Mouse (Mus musculus) induced T-regulatory cell, adult 2 months (primary cell): ENCODE results near the gene Gstm4.
"Not testable (repeated sequence)": the region's sequence is repeated elsewhere in the genome, so short reads cannot be mapped to it uniquely, and the experiment has no call there.

Source experiments
- DNase-seq: peaks from one replicate; pipeline ENCODE4 v3.0.0-alpha.2; 2012; ENCODE audit warnings: low read depth

Gene Gstm4

DNA sequence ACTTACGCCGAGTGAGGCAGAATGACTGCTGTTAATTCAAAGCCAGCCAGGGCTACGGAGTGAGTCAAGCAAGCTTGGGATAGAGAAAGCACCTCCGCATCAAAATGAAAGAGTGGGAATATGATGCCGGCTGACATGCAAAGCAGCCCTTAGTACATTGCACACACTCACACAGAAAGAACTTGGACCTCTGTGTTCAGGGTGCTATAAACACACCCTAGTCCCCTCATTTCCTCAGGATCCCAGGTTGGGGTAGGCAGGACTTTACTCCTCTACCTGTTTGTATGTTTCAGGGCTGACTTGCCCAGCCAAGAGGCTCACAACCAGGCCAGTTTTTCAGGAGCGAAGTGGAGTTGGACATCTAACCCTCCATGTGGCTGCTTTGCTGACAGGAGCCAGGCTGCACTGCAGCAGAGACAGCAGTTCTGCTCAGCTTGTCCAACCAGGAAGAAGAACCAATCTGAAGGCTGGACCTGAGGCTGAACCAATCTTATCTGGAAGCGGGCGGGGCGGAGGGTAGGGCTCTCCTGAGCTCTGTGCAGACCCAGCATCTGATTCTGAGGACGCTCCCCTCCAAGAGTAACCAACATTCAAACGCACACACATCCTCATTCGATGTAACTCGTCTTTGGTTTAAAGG is 24.7 kb upstream of the Gstm4 start:
- no peak for DNase-seq

- no peak for DNase-seq
Observed at GRCm38 (mm10) chr3:108068826-108069225, 24.1 kb upstream of the Gstm4 start.

- DNase-seq = no peak
Observed at GRCm38 (mm10) chr3:108067370-108067934, 22.8 kb upstream of the Gstm4 start.

DNA sequence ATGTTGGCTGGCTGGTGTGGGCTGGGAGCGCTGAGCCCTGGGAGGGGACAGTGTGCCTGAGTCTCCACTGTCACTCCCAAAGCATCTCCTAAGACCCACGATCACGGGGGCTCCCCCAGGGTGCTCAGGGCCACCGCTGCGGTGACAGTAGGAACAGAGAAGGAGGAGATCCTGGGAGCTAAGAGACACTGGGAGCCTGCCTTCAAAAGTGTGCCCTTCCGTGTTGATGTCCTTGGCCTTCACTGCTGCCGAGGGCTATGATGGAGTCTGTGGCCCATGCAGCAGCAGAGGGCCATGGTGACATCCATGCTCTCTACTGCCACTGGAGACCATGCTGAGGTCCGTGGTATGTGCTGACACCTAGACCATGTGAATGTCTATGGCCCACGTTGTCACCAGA is 20.9 kb upstream of the Gstm4 start:
- DNase-seq = no peak

DNA sequence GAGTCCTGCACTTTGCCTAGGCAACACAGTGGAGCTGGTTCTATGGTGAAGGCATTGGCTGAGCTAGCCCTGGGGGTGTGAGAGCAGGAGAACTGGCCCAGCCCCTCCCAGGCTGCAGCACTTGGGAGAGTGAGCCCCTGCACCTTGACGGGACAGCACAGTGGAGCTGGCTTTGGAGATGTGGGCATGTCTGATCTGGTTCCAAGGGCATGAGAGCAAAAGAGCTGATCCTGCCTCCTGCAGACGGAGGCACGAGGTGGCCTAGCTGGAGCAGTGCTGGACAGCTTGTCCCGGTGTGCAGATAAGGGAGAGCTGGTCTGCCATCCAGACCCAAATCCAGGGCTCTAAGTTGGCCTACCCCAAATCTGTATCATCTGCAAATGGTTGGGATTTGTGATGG is 20.0 kb upstream of the Gstm4 start:
- DNase-seq = no peak

GRCm38 (mm10) chr3:108062648-108063047 is 18.0 kb upstream of the Gstm4 start:
- no peak for DNase-seq

DNA sequence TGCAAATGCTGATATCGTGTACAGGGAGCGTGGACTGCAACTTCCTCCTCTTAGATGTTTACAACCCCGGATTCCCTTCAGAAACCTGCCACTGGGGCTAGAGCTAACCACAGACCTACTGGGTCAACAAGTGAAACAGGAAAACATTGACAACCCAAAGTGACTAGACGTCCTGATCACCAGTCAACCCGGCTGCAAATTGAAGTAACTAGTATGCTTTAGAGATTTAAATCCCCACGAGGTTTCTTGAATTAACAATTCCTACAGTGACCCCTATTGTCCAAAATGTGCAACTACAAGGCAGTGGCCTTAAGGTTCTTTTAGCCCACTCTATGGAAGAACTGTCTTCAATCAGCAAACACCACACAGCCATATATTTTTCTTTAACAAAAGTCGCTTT is 16.7 kb upstream of the Gstm4 start:
- peak; percentile 89 for DNase-seq

DNA sequence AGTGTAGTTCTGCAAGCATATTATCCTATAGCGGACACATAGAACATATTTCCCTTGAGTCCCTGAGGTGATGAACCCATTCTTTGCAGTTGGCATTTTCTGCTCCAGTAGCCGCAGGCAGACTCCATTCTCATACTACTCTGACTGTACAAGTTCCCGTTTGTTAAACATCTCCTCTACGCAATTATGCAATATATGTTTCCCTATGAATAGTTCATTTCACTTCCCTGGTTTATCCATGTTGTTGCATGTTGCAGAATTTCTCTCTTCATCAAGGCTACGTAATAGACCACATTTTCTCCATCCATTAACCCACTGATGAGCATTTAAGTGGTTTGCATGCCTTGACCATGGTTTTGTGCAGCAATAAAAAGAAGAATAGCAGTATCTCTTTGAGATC is 5.8 kb upstream of the Gstm4 start:
- no peak for DNase-seq

- no peak for DNase-seq
Observed at GRCm38 (mm10) chr3:108048306-108048705, 3.6 kb upstream of the Gstm4 start.

DNA sequence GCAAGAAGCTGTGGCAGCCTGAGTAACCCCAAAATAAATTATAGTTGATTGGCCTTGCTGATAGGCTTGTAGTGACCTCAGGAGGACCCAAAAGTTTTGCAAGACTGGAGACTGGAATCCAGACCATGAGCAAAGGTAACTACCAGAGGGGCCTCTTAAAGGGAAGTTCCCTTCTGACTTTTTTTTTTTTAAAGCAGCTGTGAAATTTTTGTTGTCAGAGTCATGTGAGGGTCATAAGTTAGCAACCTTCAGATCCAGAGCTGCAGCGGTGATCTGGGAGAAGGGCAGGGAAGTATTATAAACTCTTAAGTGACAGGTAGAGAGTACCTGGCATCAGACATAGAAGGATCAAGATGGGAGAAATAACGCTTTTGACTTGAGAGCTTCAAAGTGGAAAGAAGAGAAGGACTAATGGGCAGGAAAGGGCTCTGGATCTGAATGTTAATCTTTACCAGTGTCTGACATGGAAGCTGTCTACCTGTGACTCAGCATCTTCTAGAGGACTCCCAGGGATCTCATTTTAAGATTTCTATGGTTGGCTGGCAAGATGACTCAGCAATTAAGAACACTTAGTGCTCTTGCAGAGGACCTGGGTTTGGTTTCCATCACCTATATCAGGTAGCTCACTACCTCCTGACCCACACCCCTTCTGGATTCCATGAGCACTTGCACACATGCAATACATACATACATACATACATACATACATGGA is 2.4 kb upstream of the Gstm4 start:
- no peak for DNase-seq

GRCm38 (mm10) chr3:108033156-108033555 is 11.5 kb downstream of the Gstm4 start:
- no peak for DNase-seq

GRCm38 (mm10) chr3:108032113-108032512 is 12.6 kb downstream of the Gstm4 start:
- no peak for DNase-seq

- DNase-seq = no peak
Observed at GRCm38 (mm10) chr3:108028641-108029365, 15.9 kb downstream of the Gstm4 start.

GRCm38 (mm10) chr3:108026597-108026996 is 18.1 kb downstream of the Gstm4 start:
- no peak for DNase-seq

GRCm38 (mm10) chr3:108026049-108026448 is 18.6 kb downstream of the Gstm4 start:
- no peak for DNase-seq

- DNase-seq = no peak
Observed at GRCm38 (mm10) chr3:108025318-108025717, 19.4 kb downstream of the Gstm4 start.

GRCm38 (mm10) chr3:108022650-108023049 is 22.0 kb downstream of the Gstm4 start:
- no peak for DNase-seq

DNA sequence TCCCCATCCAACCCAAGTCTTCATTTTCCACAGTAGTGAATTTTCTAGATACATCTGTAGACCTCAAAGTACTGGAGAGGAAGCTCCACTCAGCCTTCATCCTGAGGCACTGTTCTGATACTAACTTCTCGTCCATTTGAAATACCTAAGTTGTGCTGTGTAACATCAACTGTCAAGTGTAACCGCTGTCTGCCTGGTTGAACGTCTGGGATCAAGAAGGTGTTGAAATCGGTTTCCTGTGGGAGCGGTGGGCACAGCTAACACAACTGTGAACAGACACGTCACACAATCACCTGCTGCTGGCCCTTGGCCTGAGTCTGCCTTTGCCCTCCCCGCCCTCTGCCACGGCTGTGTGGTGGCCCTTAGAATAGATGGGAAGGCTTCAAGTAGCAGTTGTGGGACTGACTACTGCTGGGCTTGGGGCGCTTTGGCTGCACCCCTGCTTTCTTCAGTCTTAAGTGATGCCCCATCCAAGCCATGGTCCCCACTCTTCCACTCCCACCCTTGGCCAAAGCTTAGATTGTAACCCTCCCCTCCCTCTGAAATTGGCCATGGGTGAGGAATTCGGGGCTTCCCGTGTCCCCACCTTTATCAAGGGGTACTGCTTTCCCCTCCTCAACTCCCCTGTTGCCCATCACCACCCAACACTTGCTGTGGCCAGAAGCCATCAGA is 24.2 kb downstream of the Gstm4 start:
- DNase-seq = not testable (repeated sequence)

- DNase-seq = not testable (repeated sequence)
Observed at GRCm38 (mm10) chr3:108019226-108019625, 25.5 kb downstream of the Gstm4 start.

DNA sequence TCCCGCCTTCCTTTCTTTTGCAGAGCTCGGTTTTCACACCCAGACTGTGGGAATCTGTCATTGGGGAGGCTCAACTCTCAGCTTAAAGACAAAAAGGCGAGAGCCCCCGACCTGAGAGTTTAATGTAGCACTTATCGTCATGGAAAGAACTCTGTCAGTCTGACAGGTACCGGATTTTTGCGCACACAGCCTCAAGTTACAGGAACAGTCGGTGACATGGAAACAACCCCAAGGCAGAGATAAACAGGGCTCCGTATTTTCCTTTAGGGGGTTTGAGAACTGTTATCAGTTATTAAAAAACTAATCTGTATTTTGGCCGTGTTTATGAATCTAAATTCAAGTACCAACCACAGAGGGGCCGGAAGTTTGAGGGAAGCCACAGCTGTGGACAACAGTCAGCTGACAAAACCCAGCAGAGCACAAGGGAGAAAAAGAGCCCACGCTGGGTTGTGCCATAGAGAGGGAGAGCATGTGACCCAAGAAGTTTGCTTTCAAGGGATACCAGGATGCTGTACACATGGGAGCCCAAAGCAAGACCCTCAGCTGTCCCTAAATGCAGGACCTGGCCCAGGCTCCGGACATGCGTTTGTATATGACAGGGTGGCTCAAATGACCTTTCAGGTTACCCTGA is 26.4 kb downstream of the Gstm4 start:
- no peak for DNase-seq

GRCm38 (mm10) chr3:108017473-108018189 is 27.1 kb downstream of the Gstm4 start, which contains the start of gene Gstm1:
Gene Gstm1, minus strand, starts transcription at chr3:108017973.
- DNase-seq = peak; percentile 74
